Mouse (Mus musculus): Measurements from ENCODE around the gene Cntnap5c. TPM values are rescaled to one million over a fixed set of nuclear protein-coding genes. Genes with fewer than 3 reads are reported as not detected.
A peak's percentile ranks its signal among the peaks of the same experiment; 100 is the strongest.

The Cntnap5c gene
- polyA plus RNA-seq, 1 experiment from 2014 or later, result 0.70 TPM

DNA sequence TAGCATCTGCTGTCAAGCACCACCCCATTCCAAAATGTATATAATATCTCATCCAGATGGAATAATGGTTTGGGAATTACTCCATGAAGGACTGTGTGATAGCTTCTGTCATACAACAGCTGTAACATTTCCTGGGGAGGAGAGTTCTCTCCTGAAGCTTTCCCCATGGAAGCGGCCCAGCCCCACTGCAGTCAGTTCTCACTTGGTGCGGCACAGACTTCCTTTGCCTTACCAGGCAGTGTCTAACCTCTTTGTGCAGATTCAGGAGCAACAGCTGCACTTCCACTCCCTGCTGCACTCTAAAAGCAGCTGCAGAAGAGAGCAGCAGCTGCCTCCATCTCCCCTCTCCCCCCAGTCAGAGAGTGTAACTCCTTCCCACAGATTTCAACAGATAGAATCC is 271.8 kb downstream of the Cntnap5c start:
- no peaks in the 10 kb centered on the region for H3K4me1 ChIP-seq
- WGBS, result 83% methylated on average over 2 of the region's 2 CpGs
- no peak overlapping the region for H3K4me2 ChIP-seq
- ATAC-seq, result peak; percentile 77
- no peak overlapping the region for H3K4me3 ChIP-seq
- no peak overlapping the region for H3K27ac ChIP-seq
- H3K36me3 ChIP-seq (ENCODE audit: poor library complexity, severe bottlenecking), result no peaks in the 10 kb centered on the region
- no peaks in the 10 kb centered on the region for H3K27me3 ChIP-seq
- no peaks in the 10 kb centered on the region for H3K9me3 ChIP-seq (replicated peaks)
- no peak overlapping the region for H3K9ac ChIP-seq

DNA sequence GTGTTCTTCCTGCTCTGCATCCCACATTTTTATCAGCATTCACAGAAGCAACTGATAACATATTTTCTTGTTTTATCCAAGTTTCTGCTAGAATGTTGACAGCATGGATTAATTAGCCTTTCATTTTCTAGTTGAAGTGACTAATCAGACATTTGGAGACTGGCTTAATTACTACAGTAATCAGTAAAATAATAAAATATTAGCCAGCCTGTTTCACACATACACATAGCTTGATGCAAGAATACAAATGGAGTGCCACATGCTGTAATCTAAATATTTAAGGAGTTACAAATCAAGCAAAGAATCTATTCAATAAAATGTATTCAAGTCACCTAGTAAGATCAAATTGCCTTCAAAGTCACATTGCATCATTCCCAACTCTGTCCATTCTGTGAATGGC is 275.8 kb downstream of the Cntnap5c start:
- peak; percentile 58; the same call in 1 of the 2 replicates for ATAC-seq
- H3K9me3 ChIP-seq (replicated peaks), result no peaks in the 10 kb centered on the region
- no peaks in the 10 kb centered on the region for H3K4me1 ChIP-seq
- H3K36me3 ChIP-seq (ENCODE audit: poor library complexity, severe bottlenecking), result no peaks in the 10 kb centered on the region
- no peak overlapping the region for H3K9ac ChIP-seq
- H3K27me3 ChIP-seq, result no peaks in the 10 kb centered on the region
- H3K27ac ChIP-seq, result no peak overlapping the region
- no peak overlapping the region for H3K4me2 ChIP-seq
- no peak overlapping the region for H3K4me3 ChIP-seq

DNA sequence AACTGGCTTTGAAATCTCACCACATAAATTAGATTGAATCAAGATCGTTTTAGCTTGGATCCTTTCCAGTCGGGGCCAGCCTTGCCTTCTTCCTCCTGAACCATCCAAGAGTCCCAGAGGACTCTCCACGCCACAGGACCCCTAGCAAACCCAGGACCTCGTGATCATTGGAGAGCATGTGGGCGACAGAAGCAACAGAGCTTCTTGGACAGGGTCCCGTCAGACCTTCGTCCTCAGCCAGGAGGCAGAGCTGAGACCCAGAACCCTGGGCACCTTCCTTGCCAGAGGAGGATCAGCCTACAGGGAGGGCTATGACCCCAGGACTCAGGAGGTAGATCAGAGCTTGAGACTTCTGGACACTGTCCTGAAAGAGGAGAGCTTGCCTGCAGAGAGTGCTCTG is 300.5 kb downstream of the Cntnap5c start:
- no peaks in the 10 kb centered on the region for H3K27me3 ChIP-seq
- ATAC-seq, result no peak
- H3K36me3 ChIP-seq (ENCODE audit: poor library complexity, severe bottlenecking), result no peaks in the 10 kb centered on the region
- no peak overlapping the region for H3K27ac ChIP-seq
- H3K4me2 ChIP-seq, result no peak overlapping the region
- no peak overlapping the region for H3K9ac ChIP-seq
- 84% methylated on average over 7 of the region's 7 CpGs for WGBS
- H3K4me3 ChIP-seq, result no peak overlapping the region
- H3K9me3 ChIP-seq (replicated peaks), result no peaks in the 10 kb centered on the region
- H3K4me1 ChIP-seq, result no peaks in the 10 kb centered on the region

- Histone ChIP-seq H3K27me3 (no peaks in the 10 kb centered on the region), H3K9ac (no peak overlapping the region), H3K4me2 (no peak overlapping the region), H3K4me3 (no peak overlapping the region), H3K4me1 (no peaks in the 10 kb centered on the region), H3K9me3 (replicated peaks) (no peaks in the 10 kb centered on the region), H3K27ac (no peak overlapping the region), H3K36me3 (ENCODE audit: poor library complexity, severe bottlenecking) (no peaks in the 10 kb centered on the region)
- WGBS, result 100% methylated on average over 1 of the region's 1 CpGs
- no peak for ATAC-seq
These were observed 313.3 kb downstream of the Cntnap5c start for GRCm38 (mm10) chr17:58082676-58083075.

DNA sequence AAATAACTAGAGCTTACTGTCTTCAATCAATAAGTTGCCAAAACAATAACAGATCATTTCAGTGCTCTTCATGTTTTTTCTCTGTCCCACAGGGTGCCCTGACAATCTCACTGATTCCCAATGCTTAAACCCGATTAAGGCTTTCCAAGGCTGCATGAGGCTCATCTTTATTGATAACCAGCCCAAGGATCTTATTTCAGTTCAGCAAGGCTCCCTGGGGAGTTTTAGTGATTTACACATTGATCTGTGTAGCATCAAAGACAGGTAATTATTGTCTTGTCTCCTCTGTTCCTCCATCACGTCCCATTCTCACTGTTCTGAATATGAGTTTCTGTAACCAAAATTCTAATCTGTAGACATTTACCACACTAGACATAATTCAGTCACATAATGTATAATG is 335.1 kb downstream of the Cntnap5c start:
- Histone ChIP-seq H3K27ac (no peak overlapping the region), H3K4me2 (no peak overlapping the region), H3K4me1 (no peaks in the 10 kb centered on the region), H3K36me3 (ENCODE audit: poor library complexity, severe bottlenecking) (no peaks in the 10 kb centered on the region), H3K9me3 (replicated peaks) (no peaks in the 10 kb centered on the region), H3K4me3 (no peak overlapping the region), H3K27me3 (no peaks in the 10 kb centered on the region), H3K9ac (no peak overlapping the region)
- no peak for ATAC-seq
- 71% methylated on average over 2 of the region's 2 CpGs for WGBS

DNA sequence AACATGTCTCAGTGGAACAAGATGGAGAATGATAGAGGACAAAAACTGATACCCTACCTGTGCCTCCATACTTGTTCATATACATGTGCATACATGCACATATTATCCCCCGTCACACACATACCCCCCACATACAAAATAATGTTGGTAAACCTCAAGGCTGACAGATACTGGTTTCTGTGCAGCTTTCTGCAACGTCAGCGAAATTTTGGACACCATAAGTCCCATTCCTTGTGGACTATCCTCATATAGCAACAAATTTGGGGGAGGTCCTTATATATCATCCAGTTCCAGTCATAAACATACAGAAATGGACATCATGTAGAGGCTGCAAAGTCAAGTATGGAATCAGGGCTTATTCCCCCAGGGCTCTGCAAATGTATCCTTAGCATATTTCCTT is 338.5 kb downstream of the Cntnap5c start:
- Histone ChIP-seq H3K4me3 (no peak overlapping the region), H3K9me3 (replicated peaks) (no peaks in the 10 kb centered on the region), H3K27ac (no peak overlapping the region), H3K9ac (no peak overlapping the region), H3K36me3 (ENCODE audit: poor library complexity, severe bottlenecking) (no peaks in the 10 kb centered on the region), H3K4me2 (no peak overlapping the region), H3K4me1 (no peaks in the 10 kb centered on the region), H3K27me3 (no peaks in the 10 kb centered on the region)
- WGBS, result 89% methylated on average over 3 of the region's 3 CpGs
- no peak for ATAC-seq

GRCm38 (mm10) chr17:58108335-58108734 is 339.0 kb downstream of the Cntnap5c start:
- Histone ChIP-seq H3K36me3 (ENCODE audit: poor library complexity, severe bottlenecking) (no peaks in the 10 kb centered on the region), H3K4me3 (no peak overlapping the region), H3K4me1 (no peaks in the 10 kb centered on the region), H3K4me2 (no peak overlapping the region), H3K27me3 (no peaks in the 10 kb centered on the region), H3K9ac (no peak overlapping the region), H3K27ac (no peak overlapping the region), H3K9me3 (replicated peaks) (no peaks in the 10 kb centered on the region)
- WGBS, result 62% methylated on average over 1 of the region's 1 CpGs
- no peak for ATAC-seq

- no peaks in the 10 kb centered on the region for H3K36me3 ChIP-seq (ENCODE audit: poor library complexity, severe bottlenecking)
- WGBS, result 91% methylated on average over 1 of the region's 1 CpGs
- no peak overlapping the region for H3K9ac ChIP-seq
- no peak overlapping the region for H3K27ac ChIP-seq
- no peaks in the 10 kb centered on the region for H3K9me3 ChIP-seq (replicated peaks)
- no peaks in the 10 kb centered on the region for H3K4me1 ChIP-seq
- ATAC-seq, result no peak
- H3K4me3 ChIP-seq, result no peak overlapping the region
- H3K27me3 ChIP-seq, result no peaks in the 10 kb centered on the region
- H3K4me2 ChIP-seq, result no peak overlapping the region
These were observed 417.8 kb downstream of the Cntnap5c start for GRCm38 (mm10) chr17:58187171-58187570.

GRCm38 (mm10) chr17:58201148-58201547 is 431.8 kb downstream of the Cntnap5c start:
- no peaks in the 10 kb centered on the region for H3K27me3 ChIP-seq
- no peak overlapping the region for H3K9ac ChIP-seq
- no peak overlapping the region for H3K4me3 ChIP-seq
- 90% methylated on average over 2 of the region's 2 CpGs for WGBS
- H3K4me2 ChIP-seq, result no peak overlapping the region
- H3K4me1 ChIP-seq, result no peaks in the 10 kb centered on the region
- no peaks in the 10 kb centered on the region for H3K9me3 ChIP-seq (replicated peaks)
- no peak overlapping the region for H3K27ac ChIP-seq
- ATAC-seq, result no peak
- no peaks in the 10 kb centered on the region for H3K36me3 ChIP-seq (ENCODE audit: poor library complexity, severe bottlenecking)

GRCm38 (mm10) chr17:58268058-58268457 is 498.7 kb downstream of the Cntnap5c start:
- no peak overlapping the region for H3K9ac ChIP-seq
- H3K36me3 ChIP-seq (ENCODE audit: poor library complexity, severe bottlenecking), result no peaks in the 10 kb centered on the region
- no peaks in the 10 kb centered on the region for H3K9me3 ChIP-seq (replicated peaks)
- H3K4me3 ChIP-seq, result no peak overlapping the region
- H3K27ac ChIP-seq, result no peak overlapping the region
- 81% methylated on average over 2 of the region's 2 CpGs for whole genome bisulfite sequencing
- no peak for ATAC-seq
- H3K4me1 ChIP-seq, result no peaks in the 10 kb centered on the region
- H3K27me3 ChIP-seq, result no peaks in the 10 kb centered on the region
- H3K4me2 ChIP-seq, result no peak overlapping the region

DNA sequence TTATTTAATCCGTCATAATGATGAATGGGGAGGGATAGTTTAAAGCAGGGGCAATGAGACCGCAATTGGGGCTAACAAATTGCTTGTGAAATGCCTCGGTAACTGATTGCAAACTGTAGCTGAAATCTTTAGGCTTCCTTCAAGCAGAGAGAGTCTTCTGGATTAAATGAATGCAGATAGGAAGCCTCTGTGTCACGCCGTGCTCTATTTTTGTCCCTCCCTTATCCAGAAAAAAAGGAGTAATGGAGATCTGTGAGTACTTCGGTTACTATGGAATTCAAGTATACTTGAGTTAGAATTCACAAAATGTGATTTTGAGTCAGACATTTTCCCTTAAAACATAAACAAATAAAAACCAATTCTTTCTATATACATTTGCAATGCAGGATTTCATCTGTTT is 581.9 kb downstream of the Cntnap5c start:
- H3K27me3 ChIP-seq, result no peaks in the 10 kb centered on the region
- H3K9me3 ChIP-seq (replicated peaks), result no peaks in the 10 kb centered on the region
- no peaks in the 10 kb centered on the region for H3K4me1 ChIP-seq
- no peaks in the 10 kb centered on the region for H3K36me3 ChIP-seq (ENCODE audit: poor library complexity, severe bottlenecking)
- ATAC-seq, result no peak
- H3K4me2 ChIP-seq, result no peak overlapping the region
- WGBS, result 83% methylated on average over 6 of the region's 6 CpGs
- H3K27ac ChIP-seq, result no peak overlapping the region
- no peak overlapping the region for H3K4me3 ChIP-seq
- H3K9ac ChIP-seq, result no peak overlapping the region

DNA sequence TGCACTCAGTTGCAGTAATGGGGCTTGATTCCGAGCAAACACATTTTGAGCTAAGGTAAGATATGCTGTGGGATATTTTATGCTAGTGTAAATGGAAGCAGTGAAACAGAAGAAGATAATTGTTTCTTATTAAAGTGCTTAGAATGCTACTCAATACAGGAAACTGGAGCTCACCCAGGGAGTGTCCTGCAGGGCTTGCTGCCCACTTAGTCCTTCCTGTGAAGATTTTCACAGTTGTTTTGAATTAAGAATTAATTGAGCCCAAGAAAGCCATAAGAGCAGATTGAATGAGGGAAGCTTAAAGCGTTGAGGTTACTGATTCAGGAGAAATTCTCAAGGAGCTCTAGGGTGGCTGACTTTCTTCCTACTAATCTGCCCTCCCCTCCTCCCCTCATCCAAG is 586.9 kb downstream of the Cntnap5c start:
- Histone ChIP-seq H3K9ac (no peak overlapping the region), H3K4me2 (no peak overlapping the region), H3K27ac (no peak overlapping the region), H3K4me1 (no peaks in the 10 kb centered on the region), H3K9me3 (replicated peaks) (no peaks in the 10 kb centered on the region), H3K36me3 (ENCODE audit: poor library complexity, severe bottlenecking) (no peaks in the 10 kb centered on the region), H3K4me3 (no peak overlapping the region), H3K27me3 (no peaks in the 10 kb centered on the region)
- WGBS, result 27% methylated on average over 2 of the region's 2 CpGs
- ATAC-seq, result no peak

- no peaks in the 10 kb centered on the region for H3K36me3 ChIP-seq (ENCODE audit: poor library complexity, severe bottlenecking)
- no peak overlapping the region for H3K4me3 ChIP-seq
- no peaks in the 10 kb centered on the region for H3K4me1 ChIP-seq
- ATAC-seq, result no peak
- WGBS, result 72% methylated on average over 4 of the region's 4 CpGs
- no peaks in the 10 kb centered on the region for H3K27me3 ChIP-seq
- H3K4me2 ChIP-seq, result no peak overlapping the region
- H3K27ac ChIP-seq, result no peak overlapping the region
- no peaks in the 10 kb centered on the region for H3K9me3 ChIP-seq (replicated peaks)
- no peak overlapping the region for H3K9ac ChIP-seq
These were observed 594.4 kb downstream of the Cntnap5c start for GRCm38 (mm10) chr17:58363582-58364267.

Data from forebrain, embryonic 13.5 days (tissue).